Mouse (Mus musculus): ENCODE measurements around the gene Rhox3e. TPM values are rescaled to one million over a fixed set of nuclear protein-coding genes. Genes with fewer than 3 reads are reported as not detected.
"Not testable (repeated sequence)": the region's sequence is repeated elsewhere in the genome, so short reads cannot be mapped to it uniquely, and the experiment has no call there.

Rhox3e gene
- not detected for total RNA-seq (2021)

- intact Hi-C loops (cut with DNase I); DNase-seq (ENCODE audit: low spot score): not testable (repeated sequence)
These were observed at the start of gene Rhox3e for GRCm38 (mm10) chrX:37541719-37542118. Rhox3e (plus strand) TSS chrX:37542019.

DNA sequence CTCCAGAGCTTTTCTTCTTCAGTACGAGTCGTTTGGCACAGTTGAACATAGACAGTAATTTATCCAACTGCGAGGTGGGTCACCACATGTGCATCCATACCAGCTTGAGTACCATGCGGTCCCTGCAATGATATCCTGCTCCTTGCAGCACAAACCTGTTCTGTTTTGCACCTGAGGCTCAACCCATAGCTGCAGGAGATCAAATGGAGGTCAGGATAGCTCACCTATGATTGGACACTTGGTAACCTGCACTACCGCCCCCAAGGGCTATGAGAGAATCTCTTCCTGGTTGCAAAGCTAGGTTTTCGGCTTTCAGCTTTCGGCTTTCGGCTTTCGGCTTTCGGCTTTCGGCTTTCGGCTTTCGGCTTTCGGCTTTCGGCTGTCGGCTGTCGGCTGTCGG, 27.8 kb upstream of the Rhox3e start, which contains the start of gene Rhox4d:
Rhox4d (plus strand) TSS at position 301 of the 400 bp plus-strand sequence.
- intact Hi-C loops (cut with DNase I); DNase-seq (ENCODE audit: low spot score): not testable (repeated sequence)

DNA sequence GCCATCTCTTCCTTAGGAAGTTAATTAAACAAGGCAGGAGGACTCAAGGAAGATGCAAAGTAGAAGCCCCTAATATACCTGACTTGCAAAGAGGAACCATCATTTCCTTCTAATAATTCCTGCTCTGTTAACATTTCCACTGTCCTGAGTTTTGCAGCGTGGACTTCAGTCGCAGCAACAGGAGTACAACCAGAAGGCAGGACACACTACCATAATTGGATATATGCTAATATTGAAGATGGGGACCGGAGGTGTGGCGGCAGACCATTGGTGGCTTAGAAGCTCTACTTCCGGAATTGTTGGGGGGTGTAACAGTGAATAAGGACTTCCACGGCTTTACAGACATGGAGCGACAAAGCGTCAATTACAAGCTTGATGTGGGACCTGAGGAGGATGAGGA, 11.7 kb upstream of the Rhox3e start, which contains the start of gene Rhox2e:
Rhox2e (plus strand) TSS at position 301 of the 400 bp plus-strand sequence.
- DNase-seq (ENCODE audit: low spot score); intact Hi-C loops (cut with DNase I): not testable (repeated sequence)

DNA sequence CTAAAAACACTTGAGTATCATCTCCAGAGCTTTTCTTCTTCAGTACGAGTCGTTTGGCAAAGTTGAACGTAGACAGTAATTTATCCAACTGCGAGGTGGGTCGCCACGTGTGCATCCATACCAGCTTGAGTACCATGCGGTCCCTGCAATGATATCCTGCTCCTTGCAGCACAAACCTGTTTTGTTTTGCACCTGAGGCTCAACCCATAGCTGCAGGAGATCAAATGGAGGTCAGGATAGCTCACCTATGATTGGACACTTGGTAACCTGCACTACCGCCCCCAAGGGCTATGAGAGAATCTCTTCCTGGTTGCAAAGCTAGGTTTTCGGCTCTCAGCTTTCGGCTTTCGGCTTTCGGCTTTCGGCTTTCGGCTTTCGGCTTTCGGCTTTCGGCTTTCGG, 15.3 kb downstream of the Rhox3e start, which contains the start of gene Rhox4e:
Rhox4e (plus strand) TSS at position 301 of the 400 bp plus-strand sequence.
- DNase-seq (ENCODE audit: low spot score); intact Hi-C loops (cut with DNase I): not testable (repeated sequence)

GRCm38 (mm10) chrX:37571105-37571504, 29.3 kb downstream of the Rhox3e start, which contains the start of gene Rhox2f:
Rhox2f (plus strand) TSS chrX:37571405.
- DNase-seq (ENCODE audit: low spot score); intact Hi-C loops (cut with DNase I): not testable (repeated sequence)

- DNase-seq (ENCODE audit: low spot score), result peak; percentile 2
- intact Hi-C loops (cut with DNase I), result not testable (repeated sequence)
These were observed 30.8 kb downstream of the Rhox3e start for GRCm38 (mm10) chrX:37572638-37573037.

DNA sequence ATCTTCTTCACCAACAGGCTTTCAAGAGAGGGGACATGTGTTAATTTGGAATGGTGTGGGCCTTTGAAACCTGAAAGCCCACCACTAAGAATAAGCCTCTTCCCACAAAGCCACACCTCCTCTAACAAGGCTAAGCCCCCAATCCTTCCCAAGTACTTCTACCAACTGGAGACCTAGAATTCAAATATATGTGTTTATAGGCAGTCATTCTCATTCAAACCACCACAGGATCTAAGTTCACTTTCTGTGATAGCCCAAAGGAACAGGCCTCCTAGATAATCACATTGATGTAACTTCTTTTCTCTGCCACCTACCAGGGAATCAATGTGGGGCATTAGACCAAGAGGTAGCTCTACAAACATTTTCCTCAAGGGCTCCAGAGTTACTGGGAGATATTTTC, 38.9 kb downstream of the Rhox3e start, which contains the start of gene Rhox3f:
Rhox3f (plus strand) TSS at position 301 of the 400 bp plus-strand sequence.
- intact Hi-C loops (cut with DNase I); DNase-seq (ENCODE audit: low spot score): not testable (repeated sequence)

Other genes with a start within 250 kb of the Rhox3e start
- gene Rhox3a2, start 162.0 kb upstream of the Rhox3e start, total RNA-seq (2021), result not detected
- not detected for gene Rhox4a2, start 151.2 kb upstream of the Rhox3e start, total RNA-seq (2021)
- gene Rhox2b, start 130.0 kb upstream of the Rhox3e start, total RNA-seq (2021), result not detected
- not detected for gene Rhox4b, start 109.5 kb upstream of the Rhox3e start, total RNA-seq (2021)
- gene Rhox2c, start 88.3 kb upstream of the Rhox3e start, total RNA-seq (2021), result not detected
- not detected for gene Rhox3c, start 83.4 kb upstream of the Rhox3e start, total RNA-seq (2021)
- not detected for gene Rhox4c, start 61.7 kb upstream of the Rhox3e start, total RNA-seq (2021)
- not detected for gene Rhox2d, start 48.6 kb upstream of the Rhox3e start, total RNA-seq (2021)
- gene Rhox4d, start 27.7 kb upstream of the Rhox3e start, total RNA-seq (2021), result not detected
- not detected for gene Rhox2e, start 11.6 kb upstream of the Rhox3e start, total RNA-seq (2021)
- gene Rhox4e, start 15.4 kb downstream of the Rhox3e start, total RNA-seq (2021), result not detected
- gene Rhox2f, start 29.4 kb downstream of the Rhox3e start, total RNA-seq (2021), result not detected
- gene Rhox3f, start 39.0 kb downstream of the Rhox3e start, total RNA-seq (2021), result not detected
- gene Rhox4f, start 65.7 kb downstream of the Rhox3e start, total RNA-seq (2021), result not detected
- gene Rhox3g, start 86.6 kb downstream of the Rhox3e start, total RNA-seq (2021), result not detected
- gene Rhox2g, start 101.5 kb downstream of the Rhox3e start, total RNA-seq (2021), result not detected
- not detected for gene Rhox4g, start 109.3 kb downstream of the Rhox3e start, total RNA-seq (2021)
- not detected for gene Rhox3h, start 126.7 kb downstream of the Rhox3e start, total RNA-seq (2021)
- not detected for gene Rhox2h, start 131.3 kb downstream of the Rhox3e start, total RNA-seq (2021)

All from heart, postnatal 25 days (tissue).